Mouse (Mus musculus) kidney, embryonic 16.5 days (tissue): ENCODE measurements around the gene Rapgef5. TPM values are rescaled to one million over a fixed set of nuclear protein-coding genes. Genes with fewer than 3 reads are reported as not detected.

Experiments used
- ATAC-seq: fragments of 200-750 bp; cut with Nextera tagmentation; 2 replicates; pipeline ENCODE4 v1.8.0; 2017; ENCODE audit warnings: moderate TSS enrichment; ENCODE audit not compliant: low FRiP score, low TSS enrichment
- H3K27ac ChIP-seq: fragments of 300-500 bp; sonication (generic); 2 replicates; pipeline ENCODE4 v1.5.1; 2014; ENCODE audit warnings: low read length
- H3K27me3 ChIP-seq: fragments of 300-500 bp; sonication (generic); 2 replicates; pipeline ENCODE4 v1.6.1; 2014; ENCODE audit warnings: low read length, control low read depth, mixed read lengths; ENCODE audit not compliant: insufficient read depth
- H3K36me3 ChIP-seq: fragments of 300-500 bp; sonication (generic); 2 replicates; pipeline ENCODE4 v1.6.1; 2014; ENCODE audit warnings: low read length, control low read depth, mixed read lengths; ENCODE audit not compliant: insufficient read depth
- H3K4me1 ChIP-seq: fragments of 300-500 bp; sonication (generic); 2 replicates; pipeline ENCODE4 v1.6.1; 2014; ENCODE audit warnings: low read length, control low read depth, mixed read lengths; ENCODE audit not compliant: insufficient read depth
- H3K4me2 ChIP-seq: fragments of 300-500 bp; sonication (generic); replicated peaks from 2 replicates; pipeline ENCODE4 v1.6.1; 2014; ENCODE audit warnings: low read depth, low read length
- H3K4me3 ChIP-seq: fragments of 300-500 bp; sonication (generic); 2 replicates; pipeline ENCODE4 v1.5.1; 2014; ENCODE audit warnings: mild to moderate bottlenecking, low read length
- H3K9ac ChIP-seq: fragments of 300-500 bp; sonication (generic); replicated peaks from 2 replicates; pipeline ENCODE4 v1.6.1; 2014; ENCODE audit warnings: low read length
- H3K9me3 ChIP-seq: fragments of 300-500 bp; sonication (generic); 2 replicates; pipeline ENCODE4 v1.6.1; 2016; ENCODE audit warnings: low read length, control low read depth
- WGBS: fragments of 180-500 bp; shearing (Covaris S2); extraction: QIAGEN DNeasy Blood & Tissue Kit; methylation state at CpG from one replicate; pipeline ENCODE4 v1.1.7; 2014; 5-methylcytosine and 5-hydroxymethylcytosine counted together
- polyA plus RNA-seq: library from polyadenylated mRNA; unstranded; fragments of >200 nt; fragmentation: Nextera tagmentation; extraction: Ambion mirVana; gene quantifications from 2 replicates; pipeline ENCODE4 v1.2.1, GENCODE M21; 2015

Gene Rapgef5
- polyA plus RNA-seq, result 15.4 and 15.5 TPM in 2 replicates

- ATAC-seq, result no peak
Observed at GRCm38 (mm10) chr12:117516179-117516578, at the start of gene Rapgef5. TSS of gene Rapgef5 (plus strand) at chr12:117516479.

GRCm38 (mm10) chr12:117468329-117468728, 48.0 kb upstream of the Rapgef5 start:
- Histone ChIP-seq H3K9me3 (no peaks in the 10 kb centered on the region), H3K4me3 (no peak overlapping the region), H3K27me3 (no peaks in the 10 kb centered on the region), H3K36me3 (no peaks in the 10 kb centered on the region), H3K4me2 (no peak overlapping the region), H3K9ac (no peak overlapping the region), H3K27ac (no peak overlapping the region), H3K4me1 (no peaks in the 10 kb centered on the region)
- WGBS, result 61% methylated on average over 5 of the region's 5 CpGs
- no peak for ATAC-seq

More at GRCm38 (mm10) chr12:117516179-117516578, at the start of gene Rapgef5:
- no peaks in the 10 kb centered on the region for H3K36me3 ChIP-seq
- no peak within 1 kb of the TSS for H3K4me3 ChIP-seq
- no peaks in the 10 kb centered on the region for H3K27me3 ChIP-seq
- no peaks in the 10 kb centered on the region for H3K4me1 ChIP-seq
- WGBS, result 92% methylated on average over 2 of the region's 2 CpGs
- no peak within 1 kb of the TSS for H3K4me2 ChIP-seq
- no peak within 1 kb of the TSS for H3K27ac ChIP-seq
- H3K9ac ChIP-seq, result no peak within 1 kb of the TSS
- H3K9me3 ChIP-seq, result no peaks in the 10 kb centered on the region

- Histone ChIP-seq H3K27me3 (no peaks in the 10 kb centered on the region), H3K9me3 (no peaks in the 10 kb centered on the region), H3K4me1 (peaks cover 4% of the 10 kb centered on the region; the same call in 1 of the 2 replicates), H3K4me3 (no peak overlapping the region), H3K4me2 (no peak overlapping the region), H3K9ac (no peak overlapping the region), H3K27ac (0 out of 2 replicates have a peak overlapping the region, but pooled peaks have one; percentile 35), H3K36me3 (no peaks in the 10 kb centered on the region)
- 72% methylated on average over 3 of the region's 3 CpGs for WGBS
- ATAC-seq, result no peak
Observed at GRCm38 (mm10) chr12:117479014-117479413, 37.3 kb upstream of the Rapgef5 start.

- H3K9ac ChIP-seq, result no peak overlapping the region
- no peak overlapping the region for H3K4me2 ChIP-seq
- no peaks in the 10 kb centered on the region for H3K36me3 ChIP-seq
- no peaks in the 10 kb centered on the region for H3K27me3 ChIP-seq
- WGBS, result 69% methylated on average over 7 of the region's 7 CpGs
- no peak overlapping the region for H3K4me3 ChIP-seq
- H3K9me3 ChIP-seq, result no peaks in the 10 kb centered on the region
- peak; percentile 42; the same call in 1 of the 2 replicates for ATAC-seq
- H3K4me1 ChIP-seq, result peaks cover 4% of the 10 kb centered on the region; the same call in 1 of the 2 replicates
- H3K27ac ChIP-seq, result peak overlapping the region; percentile 16; the same call in 1 of the 2 replicates
Observed at GRCm38 (mm10) chr12:117479680-117480079, 36.6 kb upstream of the Rapgef5 start.

- H3K4me3 ChIP-seq, result no peak overlapping the region
- no peak overlapping the region for H3K27ac ChIP-seq
- no peak overlapping the region for H3K9ac ChIP-seq
- no peak for ATAC-seq
- peaks cover 5% of the 10 kb centered on the region for H3K4me1 ChIP-seq
- no peaks in the 10 kb centered on the region for H3K36me3 ChIP-seq
- H3K27me3 ChIP-seq, result no peaks in the 10 kb centered on the region
- 83% methylated on average over 3 of the region's 3 CpGs for WGBS
- H3K9me3 ChIP-seq, result no peaks in the 10 kb centered on the region
- H3K4me2 ChIP-seq, result no peak overlapping the region
Observed at GRCm38 (mm10) chr12:117480958-117481357, 35.3 kb upstream of the Rapgef5 start.

GRCm38 (mm10) chr12:117482665-117483064, 33.6 kb upstream of the Rapgef5 start:
- Histone ChIP-seq H3K27me3 (no peaks in the 10 kb centered on the region), H3K4me1 (peaks cover 19% of the 10 kb centered on the region), H3K36me3 (no peaks in the 10 kb centered on the region), H3K4me3 (no peak overlapping the region), H3K9me3 (no peaks in the 10 kb centered on the region), H3K27ac (no peak overlapping the region; the same call in 1 of the 2 replicates), H3K4me2 (no peak overlapping the region), H3K9ac (no peak overlapping the region)
- 18% methylated on average over 3 of the region's 3 CpGs for WGBS
- no peak for ATAC-seq

GRCm38 (mm10) chr12:117486118-117487057, 29.9 kb upstream of the Rapgef5 start:
- peak; percentile 87 for ATAC-seq
- no peaks in the 10 kb centered on the region for H3K27me3 ChIP-seq
- H3K9ac ChIP-seq, result no peak overlapping the region
- H3K36me3 ChIP-seq, result no peaks in the 10 kb centered on the region
- H3K4me3 ChIP-seq, result no peak overlapping the region
- H3K27ac ChIP-seq, result peak overlapping the region; percentile 77
- H3K4me1 ChIP-seq, result peaks cover 19% of the 10 kb centered on the region
- H3K4me2 ChIP-seq, result no peak overlapping the region
- H3K9me3 ChIP-seq, result no peaks in the 10 kb centered on the region
- WGBS, result 44% methylated on average over 4 of the region's 4 CpGs

- no peak overlapping the region for H3K27ac ChIP-seq
- H3K36me3 ChIP-seq, result no peaks in the 10 kb centered on the region
- no peak overlapping the region for H3K4me2 ChIP-seq
- no peaks in the 10 kb centered on the region for H3K9me3 ChIP-seq
- no peak overlapping the region for H3K4me3 ChIP-seq
- H3K27me3 ChIP-seq, result no peaks in the 10 kb centered on the region
- WGBS, result 22% methylated on average over 3 of the region's 3 CpGs
- H3K9ac ChIP-seq, result no peak overlapping the region
- H3K4me1 ChIP-seq, result peaks cover 11% of the 10 kb centered on the region
- no peak; the same call in 1 of the 2 replicates for ATAC-seq
Observed at GRCm38 (mm10) chr12:117496501-117497176, 19.6 kb upstream of the Rapgef5 start.

- Histone ChIP-seq H3K9me3 (no peaks in the 10 kb centered on the region), H3K9ac (no peak overlapping the region), H3K27me3 (no peaks in the 10 kb centered on the region), H3K36me3 (no peaks in the 10 kb centered on the region), H3K4me3 (no peak overlapping the region), H3K27ac (no peak overlapping the region), H3K4me1 (peaks cover 11% of the 10 kb centered on the region), H3K4me2 (no peak overlapping the region)
- 94% methylated on average over 1 of the region's 1 CpGs for WGBS
- no peak for ATAC-seq
Observed at GRCm38 (mm10) chr12:117497361-117497760, 18.9 kb upstream of the Rapgef5 start.
